Mouse (Mus musculus) liver, embryonic 16.5 days (tissue): ENCODE data around the gene Plekha6. TPM values are rescaled to one million over a fixed set of nuclear protein-coding genes. Genes with fewer than 3 reads are reported as not detected.

Source experiments
- ATAC-seq: fragments of 200-750 bp; cut with Nextera tagmentation; 2 replicates; pipeline ENCODE4 v1.8.0; 2017; ENCODE audit warnings: low read depth, mild to moderate bottlenecking, moderate number of reproducible peaks, moderate library complexity
- H3K27ac ChIP-seq: fragments of 300-500 bp; sonication (generic); 2 replicates; pipeline ENCODE4 v1.5.1; 2014; ENCODE audit warnings: mild to moderate bottlenecking, low read length
- H3K27me3 ChIP-seq: fragments of 300-500 bp; sonication (generic); 2 replicates; pipeline ENCODE4 v1.6.1; 2014; ENCODE audit warnings: low read depth, low read length, mixed read lengths; ENCODE audit not compliant: control insufficient read depth, insufficient read depth
- H3K36me3 ChIP-seq: fragments of 300-500 bp; sonication (generic); 2 replicates; pipeline ENCODE4 v1.6.1; 2014; ENCODE audit warnings: mild to moderate bottlenecking; ENCODE audit not compliant: control insufficient read depth, insufficient read depth
- H3K4me1 ChIP-seq: fragments of 300-500 bp; sonication (generic); 2 replicates; pipeline ENCODE4 v1.6.1; 2014; ENCODE audit warnings: low read depth, low read length, mixed read lengths; ENCODE audit not compliant: control insufficient read depth
- H3K4me2 ChIP-seq: fragments of 300-500 bp; sonication (generic); 2 replicates; pipeline ENCODE4 v1.6.1; 2014; ENCODE audit warnings: low read depth, low read length, mixed read lengths
- H3K4me3 ChIP-seq: fragments of 300-500 bp; sonication (generic); 2 replicates; pipeline ENCODE4 v1.5.1; 2014; ENCODE audit warnings: low read depth, mild to moderate bottlenecking, low read length
- H3K9ac ChIP-seq: fragments of 300-500 bp; sonication (generic); 2 replicates; pipeline ENCODE4 v1.6.1; 2014; ENCODE audit warnings: low read depth, low read length
- H3K9me3 ChIP-seq: fragments of 300-500 bp; sonication (generic); replicated peaks from 2 replicates; pipeline ENCODE4 v1.6.1; 2016; ENCODE audit warnings: low read length; ENCODE audit not compliant: control insufficient read depth
- WGBS: fragments of 180-500 bp; shearing (Covaris S2); extraction: QIAGEN DNeasy Blood & Tissue Kit; methylation state at CpG from one replicate; pipeline ENCODE4 v1.1.7; 2014; ENCODE audit not compliant: insufficient replicate concordance; 5-methylcytosine and 5-hydroxymethylcytosine counted together
- polyA plus RNA-seq: library from polyadenylated mRNA; unstranded; fragments of >200 nt; fragmentation: Nextera tagmentation; extraction: Ambion mirVana; gene quantifications from 2 replicates; pipeline ENCODE4 v1.2.1, GENCODE M21; 2015

The Plekha6 gene
- polyA plus RNA-seq, 1 experiment from 2014 or later: 3.7 TPM

GRCm38 (mm10) chr1:133274163-133274562 is 110.2 kb downstream of the Plekha6 start:
- no peaks in the 10 kb centered on the region for H3K9me3 ChIP-seq
- no peaks in the 10 kb centered on the region for H3K4me1 ChIP-seq
- ATAC-seq: no peak
- H3K27ac ChIP-seq: no peak overlapping the region
- 76% methylated on average over 19 of the region's 19 CpGs for WGBS
- no peak overlapping the region for H3K4me3 ChIP-seq
- no peak overlapping the region for H3K4me2 ChIP-seq
- no peaks in the 10 kb centered on the region for H3K27me3 ChIP-seq
- no peaks in the 10 kb centered on the region; the same call in 1 of the 2 replicates for H3K36me3 ChIP-seq
- H3K9ac ChIP-seq: no peak overlapping the region

GRCm38 (mm10) chr1:133276983-133277382 is 113.0 kb downstream of the Plekha6 start:
- H3K4me2 ChIP-seq: no peak overlapping the region

GRCm38 (mm10) chr1:133278539-133278938 is 114.5 kb downstream of the Plekha6 start:
- Histone ChIP-seq H3K27me3 (no peaks in the 10 kb centered on the region), H3K27ac (no peak overlapping the region), H3K4me2 (no peak overlapping the region), H3K36me3 (no peaks in the 10 kb centered on the region; the same call in 1 of the 2 replicates), H3K9ac (no peak overlapping the region), H3K4me3 (no peak overlapping the region), H3K4me1 (no peaks in the 10 kb centered on the region), H3K9me3 (no peaks in the 10 kb centered on the region)
- WGBS: 60% methylated on average over 6 of the region's 6 CpGs
- ATAC-seq: no peak

More at GRCm38 (mm10) chr1:133276983-133277382, 113.0 kb downstream of the Plekha6 start:
- H3K4me1 ChIP-seq: no peaks in the 10 kb centered on the region
- H3K9ac ChIP-seq: no peak overlapping the region
- no peaks in the 10 kb centered on the region for H3K27me3 ChIP-seq
- 48% methylated on average over 5 of the region's 5 CpGs for WGBS
- no peak for ATAC-seq
- H3K36me3 ChIP-seq: no peaks in the 10 kb centered on the region; the same call in 1 of the 2 replicates
- no peak overlapping the region for H3K27ac ChIP-seq
- H3K9me3 ChIP-seq: no peaks in the 10 kb centered on the region
- H3K4me3 ChIP-seq: no peak overlapping the region

- Histone ChIP-seq H3K4me3 (no peak overlapping the region), H3K9ac (no peak overlapping the region), H3K4me1 (no peaks in the 10 kb centered on the region), H3K4me2 (no peak overlapping the region), H3K27me3 (no peaks in the 10 kb centered on the region), H3K9me3 (no peaks in the 10 kb centered on the region), H3K36me3 (no peaks in the 10 kb centered on the region; the same call in 1 of the 2 replicates), H3K27ac (no peak overlapping the region)
- ATAC-seq: no peak
- WGBS: 61% methylated on average over 15 of the region's 15 CpGs
Measured at GRCm38 (mm10) chr1:133278946-133279631, 115.1 kb downstream of the Plekha6 start.

GRCm38 (mm10) chr1:133279632-133280093 is 115.7 kb downstream of the Plekha6 start:
- WGBS: 75% methylated on average over 11 of the region's 11 CpGs
- Histone ChIP-seq H3K4me3 (no peak overlapping the region), H3K9ac (no peak overlapping the region), H3K9me3 (no peaks in the 10 kb centered on the region), H3K4me1 (no peaks in the 10 kb centered on the region), H3K27ac (no peak overlapping the region), H3K36me3 (no peaks in the 10 kb centered on the region; the same call in 1 of the 2 replicates), H3K4me2 (no peak overlapping the region), H3K27me3 (no peaks in the 10 kb centered on the region)
- ATAC-seq: no peak

GRCm38 (mm10) chr1:133280537-133280936 is 116.5 kb downstream of the Plekha6 start:
- no peak for ATAC-seq

GRCm38 (mm10) chr1:133285907-133286306 is 121.9 kb downstream of the Plekha6 start:
- Histone ChIP-seq H3K36me3 (no peaks in the 10 kb centered on the region), H3K4me2 (no peak overlapping the region), H3K27ac (no peak overlapping the region), H3K9ac (no peak overlapping the region), H3K27me3 (no peaks in the 10 kb centered on the region), H3K4me3 (no peak overlapping the region), H3K9me3 (no peaks in the 10 kb centered on the region), H3K4me1 (no peaks in the 10 kb centered on the region; the same call in 1 of the 2 replicates)
- ATAC-seq: no peak
- 56% methylated on average over 7 of the region's 7 CpGs for WGBS

More at GRCm38 (mm10) chr1:133280537-133280936, 116.5 kb downstream of the Plekha6 start:
- Histone ChIP-seq H3K4me1 (no peaks in the 10 kb centered on the region), H3K4me3 (no peak overlapping the region), H3K27me3 (no peaks in the 10 kb centered on the region), H3K4me2 (no peak overlapping the region), H3K36me3 (no peaks in the 10 kb centered on the region), H3K9me3 (no peaks in the 10 kb centered on the region), H3K9ac (no peak overlapping the region), H3K27ac (no peak overlapping the region)
- 50% methylated on average over 2 of the region's 2 CpGs for WGBS

GRCm38 (mm10) chr1:133287051-133287450 is 123.0 kb downstream of the Plekha6 start:
- Histone ChIP-seq H3K9me3 (no peaks in the 10 kb centered on the region), H3K27ac (no peak overlapping the region), H3K4me2 (no peak overlapping the region), H3K4me1 (no peaks in the 10 kb centered on the region; the same call in 1 of the 2 replicates), H3K9ac (no peak overlapping the region), H3K36me3 (no peaks in the 10 kb centered on the region), H3K27me3 (no peaks in the 10 kb centered on the region), H3K4me3 (no peak overlapping the region)
- ATAC-seq: no peak
- 70% methylated on average over 4 of the region's 4 CpGs for WGBS

GRCm38 (mm10) chr1:133287880-133288279 is 123.9 kb downstream of the Plekha6 start:
- no peaks in the 10 kb centered on the region; the same call in 1 of the 2 replicates for H3K4me1 ChIP-seq
- ATAC-seq: peak; percentile 45; the same call in 1 of the 2 replicates
- 56% methylated on average over 12 of the region's 12 CpGs for WGBS

More at GRCm38 (mm10) chr1:133287880-133288279, 123.9 kb downstream of the Plekha6 start:
- H3K4me3 ChIP-seq: no peak overlapping the region
- no peaks in the 10 kb centered on the region for H3K27me3 ChIP-seq
- no peak overlapping the region for H3K4me2 ChIP-seq
- no peak overlapping the region for H3K9ac ChIP-seq
- no peaks in the 10 kb centered on the region for H3K36me3 ChIP-seq
- no peak overlapping the region for H3K27ac ChIP-seq
- H3K9me3 ChIP-seq: no peaks in the 10 kb centered on the region
